Mouse (Mus musculus) small intestine, adult 2 months (tissue): ENCODE data around the gene Efnb2.

Source experiments
- CTCF ChIP-seq: fragments of 200-500 bp; IDR thresholded peaks from 2 replicates; pipeline ENCODE4 v1.5.1; 2012; ENCODE audit warnings: low read depth, mild to moderate bottlenecking, control low read depth, inconsistent platforms, low read length, moderate library complexity, mixed read lengths; ENCODE audit not compliant: insufficient replicate concordance, insufficient read length; ENCODE audit errors: extremely low read depth
- POLR2A ChIP-seq: fragments of 200-500 bp; IDR thresholded peaks from 2 replicates; pipeline ENCODE4 v1.6.1; 2012; ENCODE audit warnings: low read depth, mild to moderate bottlenecking, control low read depth, inconsistent platforms, low read length, moderate library complexity

- TF ChIP-seq POLR2A (no peak), CTCF (no peak)
These were observed 3.2 kb downstream of the Efnb2 start for GRCm38 (mm10) chr8:8657692-8658355.
